ENCODE assay signal across 14 mouse cellular contexts in genomic region chr1:175631721-175632221, GRCm38 (mm10). TPM values are rescaled to one million over a fixed set of nuclear protein-coding genes. Genes with fewer than 3 reads are reported as not detected.
DNase-seq lines count a peak whose midpoint lies in the region; ATAC-seq lines count a peak whose summit lies in the region.
"Had no signal": no experiment of that assay in that cellular context is flagged by ENCODE, and none has a peak within 500 bp of the region (broad histone marks: within the 10 kb centered on the region; RNA-seq: fewer than 3 reads in every experiment).

No protein-coding gene starts in this region.

- peaks cover 4% of the 10 kb centered on the region; the same call in 1 of the 2 replicates for H3K4me1 ChIP-seq in liver, embryonic 12.5 days
- H3K4me1 ChIP-seq in liver, embryonic 11.5 days (replicated peaks; ENCODE audit: control insufficient read depth, insufficient read depth, low read length) = no peaks in the 10 kb centered on the region
- H3K4me1 ChIP-seq in hindbrain, embryonic 13.5 days (replicated peaks) = no peaks in the 10 kb centered on the region

- H3K27me3 ChIP-seq in liver, embryonic 12.5 days (replicated peaks) = no peaks in the 10 kb centered on the region
- no peaks in the 10 kb centered on the region for H3K27me3 ChIP-seq in liver, embryonic 11.5 days (replicated peaks; ENCODE audit: control insufficient read depth, insufficient read depth, low read length)
- H3K27me3 ChIP-seq in hindbrain, embryonic 13.5 days = no peaks in the 10 kb centered on the region

- intact Hi-C loops in heart, postnatal 36 days (cut with DNase I) = loop anchor here (2.0 kb wide), 1 partner anchor 53 kb away; no protein-coding TSS in a partner anchor

- no peak for ATAC-seq in liver, embryonic 12.5 days
- ATAC-seq in liver, embryonic 11.5 days (replicated peaks; ENCODE audit: low FRiP score) = no peak
- no peak for ATAC-seq in hindbrain, embryonic 13.5 days (ENCODE audit: low FRiP score)
- ATAC-seq: forebrain, embryonic 16.5 days had no signal

- no peaks in the 10 kb centered on the region for H3K36me3 ChIP-seq in liver, embryonic 12.5 days
- no peaks in the 10 kb centered on the region for H3K36me3 ChIP-seq in liver, embryonic 11.5 days (ENCODE audit: control insufficient read depth, insufficient read depth, low read length)
- H3K36me3 ChIP-seq in hindbrain, embryonic 13.5 days = no peaks in the 10 kb centered on the region

- no peaks in the 10 kb centered on the region for H3K9me3 ChIP-seq in liver, embryonic 12.5 days (replicated peaks)
- no peaks in the 10 kb centered on the region for H3K9me3 ChIP-seq in liver, embryonic 11.5 days (ENCODE audit: control insufficient read depth, low read length)
- H3K9me3 ChIP-seq in hindbrain, embryonic 13.5 days = no peaks in the 10 kb centered on the region

- peak overlapping the region; percentile 17 for H3K4me2 ChIP-seq in liver, embryonic 12.5 days
- H3K4me2 ChIP-seq in liver, embryonic 11.5 days = no peak overlapping the region
- H3K4me2 ChIP-seq in hindbrain, embryonic 13.5 days = no peak overlapping the region
- H3K4me2 ChIP-seq: lung, embryonic 14.5 days had no signal

- 50% methylated on average over 10 of the region's 10 CpGs for WGBS in liver, embryonic 12.5 days (ENCODE audit: insufficient replicate concordance)
- 63% methylated on average over 10 of the region's 10 CpGs for WGBS in liver, embryonic 11.5 days
- 87% methylated on average over 10 of the region's 10 CpGs for WGBS in hindbrain, embryonic 13.5 days

- DNase-seq in liver, embryonic 11.5 days (ENCODE audit: low spot score) = no peak
- DNase-seq in MEL-GATA-1-ER (ENCODE audit: extremely low read depth, low read depth) = peak; percentile 41
- DNase-seq in kidney, postnatal 25 days = peak; percentile 51 to 54
- DNase-seq in natural killer cell, adult 2 months (ENCODE audit: low spot score in 2 of 2) = peak; percentile 20 to 33
- no peak for DNase-seq in heart, postnatal 36 days
- DNase-seq in c-Kit-positive CD71-positive TER-119-positive erythroid progenitor cells, embryonic 14.5 days (ENCODE audit: low spot score) = no peak
- DNase-seq: cerebellum, postnatal 25 days; heart, adult 18-20 months; lung, embryonic 14.5 days; midbrain, embryonic 14.5 days; thymus, postnatal 14 days had no signal

- peak overlapping the region; percentile 51; the same call in 1 of the 2 replicates for H3K27ac ChIP-seq in liver, embryonic 12.5 days
- no peak overlapping the region for H3K27ac ChIP-seq in liver, embryonic 11.5 days (ENCODE audit: low read depth, low read length)
- H3K27ac ChIP-seq in hindbrain, embryonic 13.5 days = no peak overlapping the region

- H3K4me3 ChIP-seq in liver, embryonic 12.5 days = no peak overlapping the region
- H3K4me3 ChIP-seq in liver, embryonic 11.5 days (ENCODE audit: low read depth, low read length) = no peak overlapping the region
- H3K4me3 ChIP-seq in hindbrain, embryonic 13.5 days = no peak overlapping the region

- H3K9ac ChIP-seq in liver, embryonic 12.5 days = no peak overlapping the region
- H3K9ac ChIP-seq in liver, embryonic 11.5 days (ENCODE audit: low read depth, low read length) = no peak overlapping the region
- H3K9ac ChIP-seq in hindbrain, embryonic 13.5 days = no peak overlapping the region
- H3K9ac ChIP-seq: lung, embryonic 14.5 days had no signal

RNA-seq across cellular contexts. Expression of gene Fh1, which starts 6.3 kb away (rescaled TPM):
- 80.2 and 87.8 TPM in 2 replicates for polyA plus RNA-seq in liver, embryonic 12.5 days (2016; fragmentation: Nextera tagmentation; extraction: Ambion mirVana)
- 136 and 146 TPM in 2 replicates for polyA plus RNA-seq in liver, embryonic 11.5 days (2014; fragmentation: Nextera tagmentation; extraction: Ambion mirVana)
- 83.4 and 84.5 TPM in 2 replicates for polyA plus RNA-seq in hindbrain, embryonic 13.5 days (2015; fragmentation: Nextera tagmentation; extraction: Ambion mirVana)
- 100 to 1,000 TPM; 598 to 639 TPM for total RNA-seq in heart, postnatal 36 days (2021)

RNA-seq across cellular contexts. Expression of gene Kmo, which starts 11.6 kb away (rescaled TPM):
- 2.9 and 3.2 TPM in 2 replicates for polyA plus RNA-seq in liver, embryonic 12.5 days (2016; fragmentation: Nextera tagmentation; extraction: Ambion mirVana)
- polyA plus RNA-seq in liver, embryonic 11.5 days (2014; fragmentation: Nextera tagmentation; extraction: Ambion mirVana) = 1.7 and 1.9 TPM in 2 replicates
- 0.18 and 0.21 TPM in 2 replicates for polyA plus RNA-seq in hindbrain, embryonic 13.5 days (2015; fragmentation: Nextera tagmentation; extraction: Ambion mirVana)
- total RNA-seq in heart, postnatal 36 days (2021) = under 1 TPM; 0.44 to 0.51 TPM
- polyA plus RNA-seq: forebrain, embryonic 16.5 days; midbrain, embryonic 14.5 days had no signal

Comparison
In these comparisons a context has a peak if more than half of its experiments do, and no peak if none do; other contexts are left out.
1. DNase-seq: peak in MEL-GATA-1-ER (single experiment), kidney, postnatal 25 days (2 of 2) and natural killer cell, adult 2 months (2 of 2); none in liver, embryonic 11.5 days (single experiment), heart, postnatal 36 days (0 of 2) and c-Kit-positive CD71-positive TER-119-positive erythroid progenitor cells, embryonic 14.5 days (single experiment).